Mouse (Mus musculus) kidney, adult 2 months (tissue): ENCODE results near the gene Inka2.

ENCODE experiments used
- CTCF ChIP-seq: fragments of 200-500 bp; conservative IDR thresholded peaks from 2 replicates; pipeline ENCODE4 v1.5.1; 2011; ENCODE audit warnings: low read depth, mild to moderate bottlenecking, control low read depth, low read length, moderate library complexity, mixed read lengths; ENCODE audit not compliant: insufficient read depth, insufficient read length
- POLR2A ChIP-seq: fragments of 200-500 bp; IDR thresholded peaks from one replicate; pipeline ENCODE4 v1.6.1; 2011; ENCODE audit warnings: low read depth, low read length, control low read depth

GRCm38 (mm10) chr3:105733538-105733937 lies 29.1 kb downstream of the Inka2 start:
- TF ChIP-seq CTCF (no peak), POLR2A (no peak)
